Mouse (Mus musculus) forebrain, embryonic 12.5 days (tissue): Measurements from ENCODE around the gene Ptger4. TPM values are rescaled to one million over a fixed set of nuclear protein-coding genes. Genes with fewer than 3 reads are reported as not detected.
"Not testable (repeated sequence)": the region's sequence is repeated elsewhere in the genome, so short reads cannot be mapped to it uniquely, and the experiment has no call there.

Experiments
- ATAC-seq: fragments of 200-750 bp; cut with Nextera tagmentation; 2 replicates; pipeline ENCODE4 v1.8.0; 2017; ENCODE audit warnings: moderate TSS enrichment; ENCODE audit not compliant: low FRiP score
- H3K27ac ChIP-seq: fragments of 300-500 bp; sonication (generic); 2 replicates; pipeline ENCODE4 v1.5.1; 2016; ENCODE audit warnings: mild to moderate bottlenecking
- H3K27me3 ChIP-seq: fragments of 300-500 bp; sonication (generic); 2 replicates; pipeline ENCODE4 v1.6.1; 2016; ENCODE audit warnings: mild to moderate bottlenecking
- H3K36me3 ChIP-seq: fragments of 300-500 bp; sonication (generic); replicated peaks from 2 replicates; pipeline ENCODE4 v1.6.1; 2016; ENCODE audit warnings: mild to moderate bottlenecking
- H3K4me1 ChIP-seq: fragments of 300-500 bp; sonication (generic); 2 replicates; pipeline ENCODE4 v1.6.1; 2016
- H3K4me2 ChIP-seq: fragments of 300-500 bp; sonication (generic); 2 replicates; pipeline ENCODE4 v1.6.1; 2016; ENCODE audit warnings: mild to moderate bottlenecking, moderate library complexity
- H3K4me3 ChIP-seq: fragments of 300-500 bp; sonication (generic); replicated peaks from 2 replicates; pipeline ENCODE4 v1.5.1; 2016; ENCODE audit warnings: mild to moderate bottlenecking
- H3K9ac ChIP-seq: fragments of 300-500 bp; sonication (generic); 2 replicates; pipeline ENCODE4 v1.6.1; 2016; ENCODE audit warnings: mild to moderate bottlenecking
- H3K9me3 ChIP-seq: fragments of 300-500 bp; sonication (generic); 2 replicates; pipeline ENCODE4 v1.6.1; 2016
- WGBS: fragments of 180-500 bp; shearing (Covaris S2); methylation state at CpG from one replicate; pipeline ENCODE4 v1.1.7; 2016; 5-methylcytosine and 5-hydroxymethylcytosine counted together
- polyA plus RNA-seq: library from polyadenylated mRNA; unstranded; fragments of >200 nt; fragmentation: Nextera tagmentation; extraction: Ambion mirVana; gene quantifications from 2 replicates; pipeline ENCODE4 v1.2.1, GENCODE M21; 2016

Ptger4 gene
- polyA plus RNA-seq, 1 experiment from 2014 or later, result 0.84 TPM

- H3K27me3 ChIP-seq, result peaks cover 13% of the 10 kb centered on the region
- H3K4me1 ChIP-seq, result no peaks in the 10 kb centered on the region
- H3K4me3 ChIP-seq, result no peak overlapping the region
- no peak overlapping the region for H3K9ac ChIP-seq
- no peaks in the 10 kb centered on the region for H3K9me3 ChIP-seq
- ATAC-seq, result no peak
- H3K4me2 ChIP-seq, result no peak overlapping the region
- WGBS, result 59% methylated on average over 8 of the region's 8 CpGs
- H3K36me3 ChIP-seq, result no peaks in the 10 kb centered on the region
- no peak overlapping the region for H3K27ac ChIP-seq
Measured at GRCm38 (mm10) chr15:5235527-5235926, 8.5 kb downstream of the Ptger4 start.

- ATAC-seq, result no peak
- Histone ChIP-seq H3K4me1 (no peaks in the 10 kb centered on the region), H3K27ac (no peak overlapping the region), H3K9me3 (no peaks in the 10 kb centered on the region), H3K27me3 (0 out of 2 replicates have a peak, but pooled peaks cover 4% of the 10 kb centered on the region), H3K4me3 (no peak overlapping the region), H3K4me2 (no peak overlapping the region), H3K9ac (no peak overlapping the region), H3K36me3 (no peaks in the 10 kb centered on the region)
- WGBS, result 87% methylated on average over 16 of the region's 16 CpGs
Measured at GRCm38 (mm10) chr15:5234659-5235058, 9.3 kb downstream of the Ptger4 start.

- not testable (repeated sequence) for H3K9ac ChIP-seq, H3K4me3 ChIP-seq, ATAC-seq, H3K9me3 ChIP-seq, H3K27me3 ChIP-seq, H3K4me2 ChIP-seq, H3K4me1 ChIP-seq, H3K36me3 ChIP-seq, H3K27ac ChIP-seq
- 89% methylated on average over 10 of the region's 10 CpGs for WGBS
Measured at GRCm38 (mm10) chr15:5230746-5231145, 13.2 kb downstream of the Ptger4 start.

GRCm38 (mm10) chr15:5220491-5220890 is 23.5 kb downstream of the Ptger4 start:
- 92% methylated on average over 6 of the region's 6 CpGs for WGBS
- H3K27me3 ChIP-seq, result no peaks in the 10 kb centered on the region
- H3K9ac ChIP-seq, result no peak overlapping the region

GRCm38 (mm10) chr15:5209116-5209515 is 34.9 kb downstream of the Ptger4 start:
- no peaks in the 10 kb centered on the region for H3K4me1 ChIP-seq
- H3K4me3 ChIP-seq, result no peak overlapping the region
- ATAC-seq, result no peak
- H3K9me3 ChIP-seq, result no peaks in the 10 kb centered on the region
- H3K36me3 ChIP-seq, result no peaks in the 10 kb centered on the region
- H3K4me2 ChIP-seq, result no peak overlapping the region
- no peak overlapping the region for H3K9ac ChIP-seq
- H3K27ac ChIP-seq, result no peak overlapping the region
- WGBS, result 98% methylated on average over 3 of the region's 3 CpGs
- no peaks in the 10 kb centered on the region for H3K27me3 ChIP-seq

More at GRCm38 (mm10) chr15:5220491-5220890, 23.5 kb downstream of the Ptger4 start:
- H3K9me3 ChIP-seq, result no peaks in the 10 kb centered on the region
- no peak for ATAC-seq
- no peak overlapping the region for H3K4me2 ChIP-seq
- no peaks in the 10 kb centered on the region for H3K4me1 ChIP-seq
- H3K27ac ChIP-seq, result no peak overlapping the region
- H3K36me3 ChIP-seq, result 0 out of 2 replicates have a peak, but pooled peaks cover 2% of the 10 kb centered on the region
- no peak overlapping the region for H3K4me3 ChIP-seq

- no peak for ATAC-seq
- 90% methylated on average over 9 of the region's 9 CpGs for WGBS
- Histone ChIP-seq H3K9ac (no peak overlapping the region), H3K4me2 (no peak overlapping the region), H3K4me3 (no peak overlapping the region), H3K36me3 (0 out of 2 replicates have a peak, but pooled peaks cover 1% of the 10 kb centered on the region), H3K4me1 (no peaks in the 10 kb centered on the region), H3K9me3 (no peaks in the 10 kb centered on the region), H3K27ac (no peak overlapping the region), H3K27me3 (no peaks in the 10 kb centered on the region)
Measured at GRCm38 (mm10) chr15:5205222-5205621, 38.8 kb downstream of the Ptger4 start.

- 74% methylated on average over 4 of the region's 4 CpGs for WGBS
- no peak overlapping the region for H3K4me2 ChIP-seq
- H3K9ac ChIP-seq, result no peak overlapping the region
- H3K27me3 ChIP-seq, result no peaks in the 10 kb centered on the region
- ATAC-seq, result no peak
- no peaks in the 10 kb centered on the region for H3K9me3 ChIP-seq
- H3K4me3 ChIP-seq, result no peak overlapping the region
- no peak overlapping the region for H3K27ac ChIP-seq
- H3K36me3 ChIP-seq, result 0 out of 2 replicates have a peak, but pooled peaks cover 5% of the 10 kb centered on the region
- H3K4me1 ChIP-seq, result no peaks in the 10 kb centered on the region; the same call in 1 of the 2 replicates
Measured at GRCm38 (mm10) chr15:5196691-5197090, 47.3 kb downstream of the Ptger4 start.

GRCm38 (mm10) chr15:5195987-5196514 is 47.9 kb downstream of the Ptger4 start:
- no peak for ATAC-seq
- WGBS, result 75% methylated on average over 4 of the region's 4 CpGs
- Histone ChIP-seq H3K9ac (no peak overlapping the region), H3K4me2 (no peak overlapping the region), H3K36me3 (0 out of 2 replicates have a peak, but pooled peaks cover 5% of the 10 kb centered on the region), H3K27ac (no peak overlapping the region), H3K9me3 (no peaks in the 10 kb centered on the region), H3K4me1 (no peaks in the 10 kb centered on the region; the same call in 1 of the 2 replicates), H3K4me3 (no peak overlapping the region), H3K27me3 (no peaks in the 10 kb centered on the region)

- no peak overlapping the region for H3K4me2 ChIP-seq
- H3K27me3 ChIP-seq, result no peaks in the 10 kb centered on the region
- no peak overlapping the region for H3K4me3 ChIP-seq
- H3K36me3 ChIP-seq, result peaks cover 4% of the 10 kb centered on the region; the same call in 1 of the 2 replicates
- H3K4me1 ChIP-seq, result no peaks in the 10 kb centered on the region; the same call in 1 of the 2 replicates
- 94% methylated on average over 9 of the region's 9 CpGs for WGBS
- ATAC-seq, result no peak
- H3K9me3 ChIP-seq, result no peaks in the 10 kb centered on the region
- H3K9ac ChIP-seq, result no peak overlapping the region
- H3K27ac ChIP-seq, result no peak overlapping the region
Measured at GRCm38 (mm10) chr15:5194931-5195330, 49.1 kb downstream of the Ptger4 start.

- Histone ChIP-seq H3K4me1 (no peaks in the 10 kb centered on the region; the same call in 1 of the 2 replicates), H3K27ac (no peak overlapping the region), H3K9ac (no peak overlapping the region), H3K9me3 (no peaks in the 10 kb centered on the region), H3K4me3 (no peak overlapping the region), H3K27me3 (no peaks in the 10 kb centered on the region), H3K4me2 (no peak overlapping the region), H3K36me3 (peaks cover 7% of the 10 kb centered on the region; the same call in 1 of the 2 replicates)
- ATAC-seq, result no peak
- 89% methylated on average over 6 of the region's 6 CpGs for WGBS
Measured at GRCm38 (mm10) chr15:5194446-5194845, 49.5 kb downstream of the Ptger4 start.

GRCm38 (mm10) chr15:5193833-5194232 is 50.2 kb downstream of the Ptger4 start:
- H3K4me1 ChIP-seq, result no peaks in the 10 kb centered on the region; the same call in 1 of the 2 replicates
- ATAC-seq, result no peak
- peaks cover 7% of the 10 kb centered on the region; the same call in 1 of the 2 replicates for H3K36me3 ChIP-seq
- H3K27me3 ChIP-seq, result no peaks in the 10 kb centered on the region
- H3K4me2 ChIP-seq, result no peak overlapping the region
- H3K4me3 ChIP-seq, result no peak overlapping the region
- 87% methylated on average over 3 of the region's 3 CpGs for WGBS
- no peak overlapping the region for H3K9ac ChIP-seq
- no peaks in the 10 kb centered on the region for H3K9me3 ChIP-seq
- H3K27ac ChIP-seq, result no peak overlapping the region

- Histone ChIP-seq H3K27ac (no peak overlapping the region), H3K36me3 (peaks cover 7% of the 10 kb centered on the region; the same call in 1 of the 2 replicates), H3K9me3 (no peaks in the 10 kb centered on the region), H3K27me3 (no peaks in the 10 kb centered on the region), H3K4me3 (no peak overlapping the region), H3K9ac (no peak overlapping the region), H3K4me1 (peaks cover 11% of the 10 kb centered on the region), H3K4me2 (no peak overlapping the region)
- 80% methylated on average over 10 of the region's 10 CpGs for WGBS
- ATAC-seq, result no peak
Measured at GRCm38 (mm10) chr15:5189504-5190093, 54.4 kb downstream of the Ptger4 start.

GRCm38 (mm10) chr15:5188029-5188428 is 56.0 kb downstream of the Ptger4 start:
- H3K9me3 ChIP-seq, result no peaks in the 10 kb centered on the region
- no peak overlapping the region for H3K4me2 ChIP-seq
- no peaks in the 10 kb centered on the region for H3K27me3 ChIP-seq
- WGBS, result 100% methylated on average over 1 of the region's 1 CpGs
- ATAC-seq, result no peak
- H3K9ac ChIP-seq, result no peak overlapping the region
- peaks cover 15% of the 10 kb centered on the region for H3K4me1 ChIP-seq
- no peak overlapping the region for H3K27ac ChIP-seq
- H3K36me3 ChIP-seq, result peaks cover 7% of the 10 kb centered on the region; the same call in 1 of the 2 replicates
- no peak overlapping the region for H3K4me3 ChIP-seq
